Mouse (Mus musculus): ENCODE measurements around the gene Use1.
"Not testable (repeated sequence)": the region's sequence is repeated elsewhere in the genome, so short reads cannot be mapped to it uniquely, and the experiment has no call there.

The Use1 gene

GRCm38 (mm10) chr8:71366771-71367528 lies at the start of gene Use1:
TSS of gene Use1 (plus strand) at chr8:71366848.
- peak; percentile 100 for DNase-seq

DNA sequence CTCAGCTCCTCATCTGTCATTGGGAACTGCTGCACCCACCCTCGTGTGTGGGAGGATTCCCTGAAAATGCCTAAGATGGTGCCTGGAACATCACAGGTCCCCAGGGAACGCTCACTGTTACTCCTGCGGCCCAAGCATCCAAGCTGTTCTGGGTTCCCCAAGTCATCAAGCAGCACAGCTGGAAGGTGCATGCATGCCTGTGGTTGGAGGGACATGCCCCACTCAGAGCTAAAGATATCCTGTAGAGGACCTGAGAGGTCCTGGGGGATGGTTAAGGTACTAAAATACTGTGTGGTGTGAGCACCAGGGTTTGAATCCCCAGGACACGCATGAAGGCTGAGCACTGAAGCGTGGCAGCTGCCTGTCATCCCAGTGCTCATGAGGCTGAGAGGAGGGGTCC lies 48.0 kb upstream of the Use1 start:
- not testable (repeated sequence) for DNase-seq

DNA sequence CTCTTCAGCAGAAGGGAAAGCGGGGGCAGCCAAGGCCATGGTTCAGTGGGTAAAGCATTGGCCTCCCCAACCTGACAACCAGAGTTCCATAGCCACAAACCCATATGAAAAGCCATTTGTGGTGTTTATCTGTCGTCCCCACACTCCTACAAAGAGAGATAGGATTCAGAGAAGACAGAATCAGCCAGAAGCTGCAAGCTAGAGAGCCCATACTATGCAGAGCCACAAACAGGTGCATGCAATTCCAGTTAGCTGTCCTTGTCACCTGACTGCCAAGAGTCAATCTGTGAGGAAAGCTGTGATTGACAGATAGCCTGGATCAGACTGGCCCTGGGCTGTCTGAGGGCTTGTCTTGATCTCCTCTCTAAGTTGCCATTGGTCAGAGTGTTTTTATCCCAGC lies 46.9 kb upstream of the Use1 start:
- not testable (repeated sequence) for DNase-seq

GRCm38 (mm10) chr8:71322939-71323338 lies 43.7 kb upstream of the Use1 start:
- no peak for DNase-seq

DNA sequence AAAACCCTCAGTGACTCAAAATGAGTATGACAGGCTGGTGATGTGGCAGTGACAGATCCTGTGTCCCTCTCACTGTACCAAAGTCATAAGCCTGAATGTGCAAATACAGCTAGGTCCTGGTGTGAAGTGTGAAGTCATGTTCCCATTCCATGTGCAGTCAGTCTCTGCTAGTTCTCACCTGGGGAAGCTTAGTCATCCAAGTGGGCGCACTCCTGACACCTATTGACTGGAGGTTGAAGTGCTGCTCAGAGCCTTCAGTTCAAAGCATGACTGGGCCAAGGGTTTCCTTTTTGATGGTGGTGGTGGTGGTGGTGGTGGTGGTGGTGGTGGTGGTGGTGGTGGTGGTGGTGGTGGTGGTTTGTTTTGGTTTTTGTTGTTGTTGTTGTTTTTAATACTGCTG lies 41.8 kb upstream of the Use1 start:
- peak; percentile 93 for DNase-seq

- DNase-seq: not testable (repeated sequence)
These were observed 28.8 kb upstream of the Use1 start for GRCm38 (mm10) chr8:71337834-71338233.

- DNase-seq: no peak
These were observed 26.0 kb upstream of the Use1 start for GRCm38 (mm10) chr8:71340625-71341024.

DNA sequence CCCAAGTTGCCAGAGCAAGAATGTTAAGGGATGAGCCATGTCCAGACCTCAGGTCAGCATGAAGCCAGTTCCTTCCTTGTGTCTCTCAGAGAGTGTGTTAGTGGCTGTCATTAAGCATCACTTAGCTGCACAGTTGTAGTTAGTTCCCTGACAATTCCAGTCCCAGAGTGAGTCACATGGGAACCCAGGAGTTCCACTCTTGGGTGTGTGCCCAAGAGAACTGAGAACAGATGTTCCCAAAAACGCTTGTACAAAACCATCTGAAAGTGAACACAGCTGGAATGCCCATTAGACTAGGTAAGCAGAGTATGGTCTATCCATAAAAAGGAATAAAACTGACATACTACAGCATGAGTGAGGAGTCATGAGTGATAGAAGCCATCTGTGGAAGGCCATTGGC lies 20.1 kb upstream of the Use1 start:
- no peak for DNase-seq

DNA sequence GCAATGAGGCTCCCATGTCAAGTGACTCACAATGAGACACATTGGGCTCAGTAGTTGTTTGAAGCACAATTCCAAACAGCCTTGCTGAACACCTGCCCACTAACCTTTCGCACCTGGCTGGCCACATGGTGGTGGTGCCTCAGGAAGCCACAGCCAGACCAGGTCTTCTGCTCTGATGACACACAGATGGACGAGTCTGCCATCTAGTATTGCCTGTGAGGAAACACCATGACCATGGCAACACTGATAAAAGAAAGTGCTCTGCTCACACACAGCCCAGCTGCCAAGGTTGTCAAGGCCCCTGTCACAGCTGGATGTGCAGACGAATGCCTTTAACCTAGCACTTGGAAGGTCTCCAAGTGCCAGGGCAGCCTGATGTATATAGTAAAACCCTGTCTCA lies 15.5 kb upstream of the Use1 start:
- no peak for DNase-seq

DNA sequence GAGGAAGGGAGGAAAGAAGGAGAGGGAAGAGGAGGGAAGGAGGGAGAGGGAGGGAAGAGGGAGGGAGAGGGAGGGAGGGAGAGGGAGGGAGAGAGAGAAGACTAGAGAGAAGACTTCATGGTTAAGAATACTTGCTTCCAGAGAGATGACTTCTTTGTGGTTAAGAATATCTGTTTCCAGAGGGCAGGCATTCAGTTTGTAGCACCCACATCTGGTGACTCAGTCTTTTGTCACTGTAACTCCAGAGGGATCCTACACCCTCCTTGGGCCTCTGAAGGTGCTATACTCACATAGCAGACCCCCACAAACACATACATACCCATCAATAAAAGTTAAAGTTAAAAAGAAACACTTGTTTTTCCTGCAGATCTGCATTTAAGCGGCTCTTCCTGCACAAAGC lies 15.1 kb upstream of the Use1 start:
- no peak for DNase-seq

GRCm38 (mm10) chr8:71358026-71358425 lies 8.6 kb upstream of the Use1 start:
- DNase-seq: no peak

DNA sequence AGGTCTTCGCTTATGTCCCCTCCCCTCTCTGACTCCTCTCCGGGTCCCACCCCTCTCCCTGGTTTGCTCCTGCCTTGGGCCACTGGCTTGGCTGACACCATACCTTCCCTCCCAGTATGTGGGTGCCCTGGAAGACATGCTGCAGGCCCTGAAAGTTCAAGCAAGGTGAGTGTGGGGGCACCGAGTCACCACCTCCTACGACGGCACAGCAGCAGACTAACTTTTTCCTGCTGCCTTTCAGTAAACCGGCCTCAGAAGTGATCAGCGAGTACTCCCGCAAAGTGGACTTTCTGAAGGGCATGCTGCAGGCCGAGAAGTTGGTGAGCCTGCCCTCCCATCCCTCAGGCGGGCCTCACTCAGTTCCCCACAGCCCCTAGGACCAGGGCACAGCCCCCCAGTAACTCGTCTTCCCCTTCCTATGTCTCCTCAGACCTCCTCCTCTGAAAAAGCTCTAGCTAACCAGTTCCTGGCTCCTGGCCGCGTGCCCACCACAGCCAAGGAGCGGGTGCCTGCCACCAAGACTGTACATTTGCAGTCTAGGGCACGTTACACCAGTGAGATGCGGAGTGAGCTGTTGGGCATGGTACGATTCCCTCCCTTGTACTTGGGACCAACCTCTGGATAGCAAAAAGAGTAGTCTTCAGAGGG lies 1.0 kb downstream of the Use1 start:
- no peak for DNase-seq

- no peak for DNase-seq
These were observed 1.7 kb downstream of the Use1 start for GRCm38 (mm10) chr8:71368366-71368765.

- no peak for DNase-seq
These were observed 2.5 kb downstream of the Use1 start for GRCm38 (mm10) chr8:71369040-71369718.

- peak; percentile 95 for DNase-seq
These were observed 4.1 kb downstream of the Use1 start for GRCm38 (mm10) chr8:71370711-71371235.

- peak; percentile 100 for DNase-seq
These were observed 4.7 kb downstream of the Use1 start, which contains the start of gene Ocel1 for GRCm38 (mm10) chr8:71371236-71371848. TSS of gene Ocel1 (plus strand) at chr8:71371298.

GRCm38 (mm10) chr8:71372427-71372826 lies 5.8 kb downstream of the Use1 start:
- peak; percentile 95 for DNase-seq

DNA sequence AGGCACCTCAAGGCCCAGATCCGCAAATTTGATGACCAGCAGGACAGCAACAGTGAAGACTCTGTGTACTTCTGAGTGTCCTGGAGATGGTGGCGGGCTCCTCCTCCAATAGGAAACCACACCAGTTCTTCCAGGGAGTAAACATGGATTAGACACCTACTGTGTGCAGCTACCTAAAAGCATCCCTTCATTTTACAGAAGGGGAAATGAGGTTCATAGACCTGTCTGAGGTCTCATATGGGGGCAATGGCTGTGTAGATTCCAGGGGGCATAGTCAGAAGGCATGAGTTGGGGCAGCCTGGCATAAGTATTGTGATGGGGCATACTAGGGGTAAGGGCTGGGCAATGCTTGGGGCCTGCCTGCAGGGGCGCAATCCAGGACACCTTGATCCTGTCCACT lies 6.4 kb downstream of the Use1 start:
- DNase-seq: no peak

GRCm38 (mm10) chr8:71374616-71375206 lies 8.1 kb downstream of the Use1 start:
- peak; percentile 96 for DNase-seq

DNA sequence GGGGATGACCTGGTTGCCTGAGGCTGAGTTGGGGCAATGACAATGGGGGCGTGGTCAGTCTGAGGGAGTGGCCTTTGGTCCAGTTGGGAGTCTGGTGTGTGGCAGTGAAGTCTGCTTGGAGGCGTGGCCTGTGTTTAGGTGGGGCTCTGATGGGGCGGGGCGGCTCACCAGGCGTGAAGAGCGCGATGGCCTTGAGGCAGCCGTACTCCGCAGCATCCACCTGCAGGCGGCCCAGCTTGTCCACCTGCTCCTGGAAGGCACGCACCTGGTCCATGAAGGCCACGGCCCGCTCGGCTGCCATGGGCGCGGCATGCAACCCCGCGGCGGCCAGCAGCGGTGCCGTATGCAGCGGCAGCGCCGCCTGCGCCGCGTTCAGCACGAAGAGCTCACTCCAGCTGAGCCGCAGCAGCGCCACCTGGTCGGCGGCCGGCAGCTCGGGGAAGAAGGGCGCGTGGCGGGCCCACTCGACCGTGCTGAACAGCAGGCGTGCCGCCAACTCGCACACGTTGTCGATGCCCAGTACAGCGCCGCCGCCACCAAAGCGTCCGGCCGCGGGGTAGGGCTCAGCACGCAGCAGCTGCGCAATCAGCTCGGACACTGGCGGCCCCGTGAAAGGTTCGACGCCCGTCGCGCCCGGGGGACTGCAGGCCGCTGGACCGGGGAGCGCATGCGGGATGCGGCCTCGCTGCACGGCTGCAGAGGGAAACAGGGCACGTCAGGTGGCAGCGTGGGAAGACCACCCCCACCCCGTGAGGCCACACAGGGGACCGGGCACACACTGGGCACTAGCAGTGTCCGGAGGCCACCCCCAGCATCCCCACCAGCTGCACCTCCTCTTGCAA lies 9.2 kb downstream of the Use1 start:
- DNase-seq: peak; percentile 98

DNA sequence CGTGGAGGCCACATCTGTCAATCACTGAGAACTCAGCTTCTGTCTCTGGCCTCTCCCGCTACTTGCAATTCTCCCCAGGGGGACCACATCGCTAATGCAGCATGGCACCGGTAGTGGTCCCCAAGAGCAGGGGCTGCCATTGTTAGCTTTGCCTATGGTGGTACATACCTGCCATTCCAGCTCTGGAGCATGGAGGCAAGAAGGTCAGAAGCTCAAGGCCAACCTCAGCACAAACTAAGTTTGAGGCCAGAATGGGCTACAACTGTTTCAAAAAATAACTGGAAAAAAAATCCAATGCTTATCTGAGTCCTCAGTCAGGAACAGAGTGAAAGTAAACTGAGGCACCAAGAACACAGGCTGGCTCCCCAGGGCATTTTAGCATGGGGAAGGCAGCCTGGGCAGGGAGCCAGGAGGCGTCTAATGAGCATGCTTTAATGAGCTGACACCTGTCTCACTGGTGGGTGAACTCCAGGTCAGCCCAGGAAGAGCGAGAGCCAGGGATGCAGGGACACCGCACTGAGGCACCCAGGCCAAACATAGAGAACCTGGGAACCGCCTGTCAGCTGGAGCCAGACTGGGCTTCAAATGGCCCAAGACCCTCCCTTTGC lies 9.9 kb downstream of the Use1 start:
- DNase-seq: no peak

Measured in heart, adult 11 months (tissue).